Mouse (Mus musculus) c-Kit-positive CD71-positive TER-119-positive erythroid progenitor cells, embryonic 14.5 days (primary cell): ENCODE results near the gene Olfr789.

Experiments
- DNase-seq: peaks from one replicate; pipeline ENCODE4 v3.0.0-alpha.2; 2013; ENCODE audit warnings: low spot score

Olfr789 gene

DNA sequence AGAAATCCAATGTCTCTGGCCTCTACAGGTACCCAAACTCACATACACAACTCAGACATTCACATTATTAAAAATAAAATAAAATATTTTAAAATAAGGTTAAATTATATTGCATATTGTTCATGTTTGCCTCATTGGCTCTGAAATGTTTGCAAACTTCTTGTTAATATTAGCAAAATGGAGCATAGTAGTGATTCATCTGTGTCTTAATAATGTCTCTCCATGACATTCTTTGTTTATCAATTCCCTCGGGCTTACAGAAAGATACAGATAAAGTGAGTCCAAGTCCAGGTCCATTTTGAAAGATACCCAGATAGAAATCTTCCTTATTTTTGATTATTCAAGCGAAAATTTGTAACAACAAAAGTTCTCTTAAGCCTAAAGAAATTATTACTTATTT lies at the start of gene Olfr789:
Gene Olfr789 (plus strand): TSS at position 301 of the 400 bp plus-strand sequence.
- DNase-seq = no peak

DNA sequence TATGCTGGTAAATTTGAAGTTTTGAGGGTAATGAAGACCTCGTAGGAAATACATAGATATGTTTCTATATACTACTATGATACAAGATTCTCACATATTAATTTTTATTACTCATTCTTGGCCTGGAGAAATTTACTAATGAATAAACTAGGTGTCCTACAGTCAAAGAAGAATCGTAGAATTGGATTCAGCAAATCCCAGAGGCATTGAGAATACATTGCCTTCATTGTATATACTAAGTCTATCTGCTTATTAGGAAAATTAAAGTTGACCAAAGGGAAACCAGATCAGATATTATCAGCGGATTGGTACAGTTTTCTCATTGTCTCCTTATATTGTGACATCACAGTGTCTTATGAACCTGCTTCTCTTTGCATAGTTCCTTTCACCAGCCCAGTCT lies 23.0 kb upstream of the Olfr789 start, which contains the start of gene Olfr787:
Gene Olfr787 (plus strand): TSS at position 301 of the 400 bp plus-strand sequence.
- no peak for DNase-seq

DNA sequence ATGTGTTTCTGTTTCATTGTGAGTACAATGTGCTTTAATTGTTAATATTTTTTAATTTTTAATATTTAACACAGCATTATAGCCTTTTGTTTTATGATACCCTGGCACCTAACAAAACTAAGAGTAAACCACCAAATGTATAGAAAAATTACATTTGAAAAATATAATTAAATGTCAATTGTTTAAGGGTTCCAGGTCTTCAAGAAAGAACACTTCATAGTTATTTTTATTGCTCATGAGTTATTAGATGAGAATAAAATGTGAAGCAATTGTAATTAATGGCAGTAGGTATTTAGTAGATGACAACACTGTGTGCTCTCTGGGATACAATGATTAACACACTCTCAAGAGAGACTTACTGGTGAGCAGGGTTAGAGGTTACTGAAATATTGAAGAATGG lies 13.9 kb upstream of the Olfr789 start, which contains the start of gene Olfr788:
Gene Olfr788 (plus strand): TSS at position 301 of the 400 bp plus-strand sequence.
- DNase-seq = no peak

DNA sequence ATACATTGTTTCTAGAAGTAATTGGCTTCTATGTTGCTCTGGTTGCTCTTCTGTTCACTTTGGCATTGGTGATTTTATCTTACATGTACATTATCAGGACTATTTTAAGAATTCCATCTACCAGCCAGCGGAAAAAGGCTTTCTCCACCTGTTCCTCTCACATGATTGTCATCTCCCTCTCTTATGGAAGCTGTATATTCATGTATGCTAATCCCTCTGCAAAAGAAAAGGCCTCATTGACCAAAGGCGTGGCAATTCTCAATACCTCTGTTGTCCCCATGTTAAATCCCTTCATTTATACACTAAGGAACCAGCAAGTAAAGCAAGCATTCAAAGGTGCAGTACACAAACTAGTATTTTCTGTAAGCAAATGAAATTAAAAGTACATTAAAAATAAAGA lies 11.3 kb upstream of the Olfr789 start:
- DNase-seq = no peak

DNA sequence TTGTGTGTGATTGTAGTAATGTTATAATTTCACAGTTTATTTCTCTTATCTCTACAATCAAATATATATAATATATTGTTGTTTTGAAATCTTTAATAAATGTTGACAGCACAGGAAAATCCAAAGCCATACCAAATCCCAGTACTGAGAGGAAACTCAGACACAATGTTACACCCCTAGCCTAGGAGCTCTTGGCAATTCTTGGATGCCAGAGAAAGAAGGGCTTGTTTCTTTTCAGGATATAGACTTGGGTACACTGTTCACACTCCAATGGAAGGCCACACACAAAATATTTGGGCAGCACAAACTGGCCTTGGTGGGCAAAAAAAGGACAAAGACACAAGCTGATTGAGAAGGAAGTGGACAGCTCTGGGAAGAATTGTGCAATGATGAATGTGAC lies 10.8 kb upstream of the Olfr789 start:
- no peak for DNase-seq

DNA sequence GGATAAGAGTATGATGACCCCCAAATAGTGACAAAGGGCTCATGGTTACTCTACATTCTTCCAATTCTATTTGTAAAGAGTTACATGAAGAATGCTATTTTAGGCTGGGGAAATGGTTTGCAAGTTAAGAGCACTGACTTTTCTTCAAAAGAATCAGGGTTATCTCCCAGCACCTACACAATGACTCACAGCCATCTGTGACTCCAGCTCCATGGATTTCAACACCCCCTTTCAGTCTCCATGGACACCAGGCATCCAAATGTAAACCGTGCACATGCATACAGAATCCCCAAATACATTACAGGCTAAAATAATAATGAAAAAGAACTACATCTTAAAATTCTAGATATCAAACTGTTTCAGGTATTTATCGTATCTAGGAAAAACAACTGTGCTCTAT lies 5.5 kb downstream of the Olfr789 start:
- DNase-seq = no peak

DNA sequence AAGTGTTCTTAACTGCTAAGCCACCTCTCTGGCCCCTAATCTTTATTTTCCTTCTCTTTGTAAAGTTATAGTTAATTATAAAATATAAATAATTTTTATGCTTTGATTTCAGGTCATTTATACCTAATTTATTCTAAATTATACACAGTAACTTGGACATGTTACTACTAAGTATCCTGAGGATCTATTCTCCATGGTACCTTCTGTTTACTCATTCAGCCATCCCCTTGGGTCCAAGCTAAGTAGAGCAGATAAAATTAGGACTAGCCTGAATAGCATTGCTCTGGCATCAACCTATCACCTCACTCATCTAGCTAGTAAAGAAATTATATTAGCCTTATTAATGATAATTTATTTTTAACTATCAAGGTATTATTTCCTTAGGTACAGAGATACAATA lies 13.6 kb downstream of the Olfr789 start, which contains the start of gene Olfr790:
Gene Olfr790 (plus strand): TSS at position 301 of the 400 bp plus-strand sequence.
- DNase-seq = no peak

DNA sequence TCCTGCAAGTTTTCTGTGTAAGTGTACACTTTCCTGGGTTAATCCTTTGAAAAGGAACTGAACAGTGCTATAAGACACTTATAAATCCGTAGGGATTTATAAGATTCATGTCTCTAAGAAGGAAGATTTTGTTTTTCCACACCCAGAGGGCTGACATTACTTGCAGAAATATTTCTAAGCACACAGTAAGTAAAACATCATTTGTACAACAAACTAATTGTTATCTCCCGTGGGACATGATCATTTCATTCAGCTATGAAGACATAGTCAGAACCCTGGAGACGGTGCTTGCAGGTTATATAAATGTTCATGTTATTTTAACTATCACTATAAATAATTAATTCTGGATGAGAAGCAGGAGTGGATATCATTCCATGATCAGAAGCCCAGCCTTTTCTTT lies 36.9 kb downstream of the Olfr789 start, which contains the start of gene Olfr791:
Gene Olfr791 (plus strand): TSS at position 301 of the 400 bp plus-strand sequence.
- DNase-seq = no peak

DNA sequence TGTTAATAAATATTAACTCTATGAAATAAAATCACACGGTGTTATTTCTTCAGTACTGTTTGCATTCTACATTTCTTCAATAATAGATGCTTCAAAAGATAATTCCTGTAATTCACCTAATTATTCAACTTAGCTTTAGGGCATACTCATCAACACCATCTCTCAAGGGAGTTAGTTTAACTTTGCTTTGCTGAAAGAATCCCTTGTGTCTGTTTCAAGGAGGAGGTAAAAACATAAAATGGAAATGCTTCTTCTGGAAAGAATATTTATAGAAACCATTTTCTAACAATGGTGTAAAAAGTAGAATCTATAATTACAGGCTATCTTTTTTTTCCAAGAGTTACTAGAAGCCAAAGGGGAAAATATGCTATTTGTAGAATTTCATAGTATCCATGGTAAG lies 54.3 kb downstream of the Olfr789 start, which contains the start of gene Olfr792:
Gene Olfr792 (plus strand): TSS at position 301 of the 400 bp plus-strand sequence.
- DNase-seq = no peak
